Mouse (Mus musculus) heart, embryonic 13.5 days (tissue): Measurements from ENCODE around the gene Zgrf1. TPM values are rescaled to one million over a fixed set of nuclear protein-coding genes. Genes with fewer than 3 reads are reported as not detected.
A peak's percentile ranks its signal among the peaks of the same experiment; 100 is the strongest.

Experiments
- ATAC-seq: fragments of 200-750 bp; cut with Nextera tagmentation; 2 replicates; pipeline ENCODE4 v1.8.0; 2017; ENCODE audit warnings: moderate TSS enrichment; ENCODE audit not compliant: insufficient number of reproducible peaks, low FRiP score, low TSS enrichment; ENCODE audit errors: extremely low read depth
- H3K27ac ChIP-seq: fragments of 300-500 bp; sonication (generic); replicated peaks from 2 replicates; pipeline ENCODE4 v1.5.1; 2015; ENCODE audit warnings: moderate library complexity, mild to moderate bottlenecking, inconsistent platforms
- H3K27me3 ChIP-seq: fragments of 300-500 bp; sonication (generic); replicated peaks from 2 replicates; pipeline ENCODE4 v1.6.1; 2015; ENCODE audit warnings: mild to moderate bottlenecking, inconsistent platforms
- H3K36me3 ChIP-seq: fragments of 300-500 bp; sonication (generic); 2 replicates; pipeline ENCODE4 v1.6.1; 2015; ENCODE audit warnings: mild to moderate bottlenecking, inconsistent platforms
- H3K4me1 ChIP-seq: fragments of 300-500 bp; sonication (generic); 2 replicates; pipeline ENCODE4 v1.6.1; 2015; ENCODE audit warnings: inconsistent platforms
- H3K4me2 ChIP-seq: fragments of 300-500 bp; sonication (generic); 2 replicates; pipeline ENCODE4 v1.6.1; 2015; ENCODE audit warnings: inconsistent platforms, mild to moderate bottlenecking, moderate library complexity
- H3K4me3 ChIP-seq: fragments of 300-500 bp; sonication (generic); 2 replicates; pipeline ENCODE4 v1.5.1; 2015; ENCODE audit warnings: moderate library complexity, mild to moderate bottlenecking, inconsistent platforms
- H3K9ac ChIP-seq: fragments of 300-500 bp; sonication (generic); 2 replicates; pipeline ENCODE4 v1.6.1; 2015; ENCODE audit warnings: inconsistent platforms, mild to moderate bottlenecking, moderate library complexity
- H3K9me3 ChIP-seq: fragments of 300-500 bp; sonication (generic); 2 replicates; pipeline ENCODE4 v1.6.1; 2016; ENCODE audit warnings: inconsistent platforms
- WGBS: fragments of 180-500 bp; shearing (Covaris S2); methylation state at CpG from one replicate; pipeline ENCODE4 v1.1.7; 2015; ENCODE audit warnings: mixed read lengths; 5-methylcytosine and 5-hydroxymethylcytosine counted together
- polyA plus RNA-seq: library from polyadenylated mRNA; unstranded; fragments of >200 nt; fragmentation: Nextera tagmentation; extraction: Ambion mirVana; gene quantifications from 2 replicates; pipeline ENCODE4 v1.2.1, GENCODE M21; 2015

Zgrf1 gene
- polyA plus RNA-seq, 1 experiment from 2014 or later, result 8.1 TPM

DNA sequence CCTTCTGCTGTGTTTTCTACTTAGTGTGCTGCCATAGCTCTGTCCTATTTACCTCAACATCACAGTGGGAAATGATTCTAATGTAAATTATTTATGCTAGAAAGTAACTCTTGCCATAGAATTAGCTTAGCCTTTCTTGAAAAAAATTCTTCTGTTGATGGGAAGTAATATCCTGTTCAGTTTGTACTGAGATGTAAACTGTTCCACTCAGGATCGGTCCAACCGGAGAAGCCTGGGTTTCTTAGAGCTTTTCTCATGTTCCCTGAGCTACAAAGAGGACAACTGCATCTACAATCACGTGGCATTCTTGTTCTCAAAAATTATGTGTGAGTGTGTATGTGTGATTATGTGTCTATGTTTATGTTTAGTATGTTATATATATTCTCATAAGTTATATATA is 24.1 kb upstream of the Zgrf1 start:
- H3K27ac ChIP-seq, result no peak overlapping the region
- peaks cover 15% of the 10 kb centered on the region for H3K4me1 ChIP-seq
- ATAC-seq, result no peak
- H3K9me3 ChIP-seq, result no peaks in the 10 kb centered on the region
- H3K27me3 ChIP-seq, result no peaks in the 10 kb centered on the region
- no peak overlapping the region for H3K9ac ChIP-seq
- no peak overlapping the region for H3K4me3 ChIP-seq
- 86% methylated on average over 3 of the region's 3 CpGs for WGBS
- H3K36me3 ChIP-seq, result no peaks in the 10 kb centered on the region
- no peak overlapping the region for H3K4me2 ChIP-seq

DNA sequence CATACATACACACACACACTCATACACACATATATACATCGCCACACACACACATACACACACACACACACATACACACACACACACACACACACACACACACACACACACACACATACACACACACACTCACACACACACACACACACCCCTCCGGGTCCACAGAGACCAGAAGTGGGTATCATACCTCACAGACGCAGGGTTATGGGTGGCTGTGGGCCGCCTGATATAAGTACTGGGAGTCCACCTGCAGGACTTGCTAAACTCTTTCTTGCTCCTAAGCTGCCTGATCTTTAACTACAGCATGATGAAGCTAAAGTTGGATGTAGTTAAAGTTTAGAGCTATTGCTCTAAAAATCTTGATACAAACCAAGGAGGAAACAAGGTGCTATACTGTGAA is 23.5 kb upstream of the Zgrf1 start:
- H3K9ac ChIP-seq, result no peak overlapping the region
- no peak overlapping the region for H3K27ac ChIP-seq
- WGBS, result 78% methylated on average over 4 of the region's 4 CpGs
- H3K4me2 ChIP-seq, result no peak overlapping the region
- peaks cover 11% of the 10 kb centered on the region for H3K4me1 ChIP-seq
- no peak for ATAC-seq
- H3K9me3 ChIP-seq, result no peaks in the 10 kb centered on the region
- H3K36me3 ChIP-seq, result no peaks in the 10 kb centered on the region
- H3K4me3 ChIP-seq, result no peak overlapping the region
- H3K27me3 ChIP-seq, result no peaks in the 10 kb centered on the region

DNA sequence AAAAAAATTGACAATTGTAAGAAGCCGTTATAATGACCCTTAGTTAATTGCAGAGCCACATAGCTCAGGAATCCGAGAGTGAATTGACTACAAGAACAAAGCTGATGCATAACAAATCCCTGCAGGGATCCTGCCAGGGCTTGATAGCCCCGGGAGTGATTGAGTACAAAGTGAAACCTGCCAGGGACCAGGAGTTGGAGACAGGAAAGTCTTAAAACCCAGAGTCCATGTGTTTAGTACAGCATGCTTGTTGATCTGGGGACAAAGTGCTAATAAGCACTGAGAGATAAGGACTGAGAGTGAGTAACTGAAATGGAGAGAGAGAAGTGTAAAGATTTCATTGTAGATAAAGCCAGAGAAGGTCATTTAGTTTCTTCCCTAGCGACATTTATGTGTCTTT is 23.0 kb upstream of the Zgrf1 start:
- H3K27me3 ChIP-seq, result no peaks in the 10 kb centered on the region
- H3K4me3 ChIP-seq, result no peak overlapping the region
- peaks cover 9% of the 10 kb centered on the region for H3K4me1 ChIP-seq
- no peak overlapping the region for H3K27ac ChIP-seq
- 14% methylated on average over 4 of the region's 4 CpGs for WGBS
- H3K9ac ChIP-seq, result 0 out of 2 replicates have a peak overlapping the region, but pooled peaks have one; percentile 29
- no peaks in the 10 kb centered on the region for H3K9me3 ChIP-seq
- H3K4me2 ChIP-seq, result peak overlapping the region; percentile 32
- ATAC-seq, result no peak
- H3K36me3 ChIP-seq, result no peaks in the 10 kb centered on the region

GRCm38 (mm10) chr3:127539193-127539592 is 14.1 kb upstream of the Zgrf1 start:
- no peak for ATAC-seq
- WGBS, result 37% methylated on average over 6 of the region's 6 CpGs
- Histone ChIP-seq H3K27ac (no peak overlapping the region), H3K9ac (no peak overlapping the region), H3K36me3 (peaks cover 68% of the 10 kb centered on the region), H3K27me3 (no peaks in the 10 kb centered on the region), H3K4me2 (no peak overlapping the region), H3K4me1 (no peaks in the 10 kb centered on the region), H3K4me3 (no peak overlapping the region), H3K9me3 (no peaks in the 10 kb centered on the region)

DNA sequence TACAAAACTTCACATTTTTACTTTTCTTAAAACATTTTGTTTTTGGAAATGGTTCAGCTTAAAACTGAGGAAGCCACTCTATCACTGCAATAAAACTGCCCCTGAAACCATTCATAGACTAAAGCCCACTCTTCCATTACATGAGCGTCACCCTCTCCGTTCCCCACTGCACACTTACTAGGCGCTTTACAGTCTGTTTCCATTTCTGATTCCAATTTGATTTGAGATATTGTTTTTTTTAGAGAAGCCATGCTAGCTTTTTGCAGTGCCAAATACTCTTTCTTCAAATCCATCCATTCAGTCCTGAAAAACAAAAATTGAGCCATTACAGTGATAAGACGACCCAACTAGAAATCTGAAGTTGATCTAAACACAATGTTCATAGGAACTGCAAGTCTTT is 9.3 kb upstream of the Zgrf1 start:
- H3K27me3 ChIP-seq, result no peaks in the 10 kb centered on the region
- no peaks in the 10 kb centered on the region for H3K4me1 ChIP-seq
- peaks cover 73% of the 10 kb centered on the region for H3K36me3 ChIP-seq
- no peak overlapping the region for H3K4me3 ChIP-seq
- H3K27ac ChIP-seq, result no peak overlapping the region
- 78% methylated on average over 4 of the region's 4 CpGs for WGBS
- H3K9ac ChIP-seq, result no peak overlapping the region
- H3K9me3 ChIP-seq, result no peaks in the 10 kb centered on the region
- H3K4me2 ChIP-seq, result no peak overlapping the region
- no peak for ATAC-seq

GRCm38 (mm10) chr3:127544610-127545121 is 8.6 kb upstream of the Zgrf1 start:
- H3K4me3 ChIP-seq, result no peak overlapping the region

GRCm38 (mm10) chr3:127547882-127548281 is 5.4 kb upstream of the Zgrf1 start:
- Histone ChIP-seq H3K4me3 (no peak overlapping the region), H3K9ac (no peak overlapping the region), H3K27ac (no peak overlapping the region), H3K36me3 (peaks cover 46% of the 10 kb centered on the region), H3K4me2 (no peak overlapping the region), H3K9me3 (no peaks in the 10 kb centered on the region), H3K27me3 (no peaks in the 10 kb centered on the region), H3K4me1 (peaks cover 7% of the 10 kb centered on the region)
- ATAC-seq, result no peak
- 48% methylated on average over 4 of the region's 5 CpGs for WGBS

More at GRCm38 (mm10) chr3:127544610-127545121, 8.6 kb upstream of the Zgrf1 start:
- Histone ChIP-seq H3K9me3 (no peaks in the 10 kb centered on the region), H3K36me3 (peaks cover 69% of the 10 kb centered on the region), H3K27ac (no peak overlapping the region), H3K9ac (no peak overlapping the region), H3K27me3 (no peaks in the 10 kb centered on the region), H3K4me1 (no peaks in the 10 kb centered on the region), H3K4me2 (no peak overlapping the region)
- no peak for ATAC-seq
- WGBS, result 35% methylated on average over 5 of the region's 5 CpGs

GRCm38 (mm10) chr3:127552434-127552972 is 786 bp upstream of the Zgrf1 start:
- H3K4me3 ChIP-seq, result peak overlapping the region; percentile 83
- peak overlapping the region; percentile 97 for H3K27ac ChIP-seq
- no peaks in the 10 kb centered on the region for H3K27me3 ChIP-seq
- H3K36me3 ChIP-seq, result peaks cover 21% of the 10 kb centered on the region
- 4% methylated on average over 12 of the region's 13 CpGs for WGBS
- H3K4me2 ChIP-seq, result peak overlapping the region; percentile 83
- ATAC-seq, result no peak
- H3K9me3 ChIP-seq, result no peaks in the 10 kb centered on the region
- peak overlapping the region; percentile 89 for H3K9ac ChIP-seq
- H3K4me1 ChIP-seq, result peaks cover 20% of the 10 kb centered on the region

DNA sequence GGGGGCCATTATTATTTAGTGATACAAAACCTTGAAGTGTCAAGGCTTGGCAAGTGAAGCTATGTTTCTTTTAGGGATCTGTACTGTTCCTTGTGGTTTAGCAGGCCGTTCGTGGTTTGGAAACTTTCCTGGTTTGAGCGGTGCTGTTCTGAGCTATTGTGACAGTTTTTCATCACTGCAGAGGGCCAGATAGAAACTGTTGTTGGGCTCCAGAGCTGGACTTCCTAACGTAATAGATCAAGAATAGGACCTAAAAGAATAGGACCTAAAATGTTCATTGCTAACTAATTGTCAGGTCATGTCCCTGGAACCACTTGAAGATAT is 393 bp downstream of the Zgrf1 start:
- Histone ChIP-seq H3K27ac (peak overlapping the region; percentile 59; the same call in 1 of the 2 replicates), H3K36me3 (peaks cover 31% of the 10 kb centered on the region), H3K9ac (peak overlapping the region; percentile 88), H3K27me3 (no peaks in the 10 kb centered on the region), H3K4me3 (peak overlapping the region; percentile 83), H3K4me1 (peaks cover 20% of the 10 kb centered on the region), H3K4me2 (peak overlapping the region; percentile 83), H3K9me3 (no peaks in the 10 kb centered on the region)
- 0% methylated on average over 4 of the region's 4 CpGs for WGBS
- no peak for ATAC-seq

DNA sequence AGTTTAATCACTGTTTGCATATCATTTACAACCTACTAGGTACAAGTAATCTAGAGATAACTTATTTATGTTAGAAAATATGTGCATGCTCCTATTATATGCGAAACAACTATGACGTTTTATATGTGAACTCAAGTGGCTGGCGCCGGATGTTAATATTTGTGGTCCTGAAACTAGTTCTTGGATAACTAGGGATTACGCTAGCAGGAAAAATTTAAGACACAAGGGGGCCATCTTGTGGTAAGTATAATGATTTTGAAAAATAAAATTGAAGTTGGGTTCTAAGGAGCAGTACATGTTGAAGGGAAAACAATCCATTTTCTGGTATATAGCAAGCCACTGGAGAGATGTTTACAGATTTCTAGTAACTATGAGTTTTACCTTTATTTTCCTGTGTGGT is 1.4 kb downstream of the Zgrf1 start:
- H3K4me3 ChIP-seq, result peak overlapping the region; percentile 83
- 54% methylated on average over 5 of the region's 5 CpGs for WGBS

GRCm38 (mm10) chr3:127558201-127558600 is 4.9 kb downstream of the Zgrf1 start:
- peaks cover 64% of the 10 kb centered on the region for H3K36me3 ChIP-seq
- H3K4me1 ChIP-seq, result peaks cover 13% of the 10 kb centered on the region
- H3K4me2 ChIP-seq, result no peak overlapping the region
- H3K27me3 ChIP-seq, result no peaks in the 10 kb centered on the region
- H3K9me3 ChIP-seq, result no peaks in the 10 kb centered on the region
- H3K4me3 ChIP-seq, result no peak overlapping the region
- no peak overlapping the region for H3K27ac ChIP-seq
- no peak for ATAC-seq
- H3K9ac ChIP-seq, result no peak overlapping the region

More for the DNA sequence above, 1.4 kb downstream of the Zgrf1 start:
- no peak for ATAC-seq
- H3K9me3 ChIP-seq, result no peaks in the 10 kb centered on the region
- H3K27me3 ChIP-seq, result no peaks in the 10 kb centered on the region
- H3K4me2 ChIP-seq, result peak overlapping the region; percentile 83
- peak overlapping the region; percentile 88 for H3K9ac ChIP-seq
- peaks cover 20% of the 10 kb centered on the region for H3K4me1 ChIP-seq
- peaks cover 38% of the 10 kb centered on the region for H3K36me3 ChIP-seq
- H3K27ac ChIP-seq, result no peak overlapping the region

- Histone ChIP-seq H3K4me2 (no peak overlapping the region), H3K9ac (no peak overlapping the region), H3K36me3 (peaks cover 62% of the 10 kb centered on the region), H3K27me3 (no peaks in the 10 kb centered on the region), H3K27ac (no peak overlapping the region), H3K4me1 (no peaks in the 10 kb centered on the region), H3K9me3 (no peaks in the 10 kb centered on the region), H3K4me3 (no peak overlapping the region)
- ATAC-seq, result no peak
- WGBS, result 79% methylated on average over 4 of the region's 4 CpGs
Observed at GRCm38 (mm10) chr3:127562974-127563373, 9.7 kb downstream of the Zgrf1 start.
